Mouse (Mus musculus) left cerebral cortex, adult 2 months (tissue): Measurements from ENCODE around the gene Mien1. TPM values are rescaled to one million over a fixed set of nuclear protein-coding genes. Genes with fewer than 3 reads are reported as not detected.

Experiments
- DNase-seq, 2 experiments: peaks; one replicate each; pipeline ENCODE4 v3.0.0; 2021 to 2022; ENCODE audit warnings: low spot score in 2 of 2, mixed read lengths in 1 of 2; ENCODE audit errors: extremely low spot score in 1 of 2
- H3K27ac ChIP-seq: fragments of 200-600 bp; 2 replicates; pipeline ENCODE4 v1.8.1; 2022
- H3K4me3 ChIP-seq: fragments of 200-600 bp; 2 replicates; pipeline ENCODE4 v1.8.1; 2022
- CTCF ChIP-seq: fragments of 200-600 bp; IDR thresholded peaks from 2 replicates; pipeline ENCODE4 v1.8.1; 2022; ENCODE audit warnings: antibody characterized with exemption, mild to moderate bottlenecking, moderate library complexity
- intact Hi-C: fragments of 180-260 bp; cut with DNase I; formaldehyde crosslinking; loops from one replicate; pipeline ENCODE4 v1.15.1; 2025
- total RNA-seq, 2 experiments: library from RNA; stranded (reverse); gene quantifications; 2 replicates each; pipeline ENCODE4 v1.2.3; 2021

The Mien1 gene
- total RNA-seq, 2 experiments from 2014 or later = 100 to 106 TPM

- intact Hi-C loops = no loop called here
- no peak for TF ChIP-seq CTCF
- Histone ChIP-seq H3K4me3 (no peak overlapping the region), H3K27ac (no peak overlapping the region)
- DNase-seq = no peak
These were observed 36.2 kb upstream of the Mien1 start for GRCm38 (mm10) chr11:98474967-98475366.

GRCm38 (mm10) chr11:98473916-98474479 lies 35.2 kb upstream of the Mien1 start:
- TF ChIP-seq CTCF = no peak
- no peak for DNase-seq
- intact Hi-C loops = no loop called here
- Histone ChIP-seq H3K4me3 (no peak overlapping the region), H3K27ac (no peak overlapping the region)

- no peak for DNase-seq
- no peak for TF ChIP-seq CTCF
- H3K27ac ChIP-seq = no peak overlapping the region
- intact Hi-C loops = no loop called here
- H3K4me3 ChIP-seq = no peak overlapping the region
These were observed 33.9 kb upstream of the Mien1 start for GRCm38 (mm10) chr11:98472696-98473095.

GRCm38 (mm10) chr11:98470795-98471194 lies 32.0 kb upstream of the Mien1 start:
- H3K4me3 ChIP-seq = no peak overlapping the region
- intact Hi-C loops = no loop called here

GRCm38 (mm10) chr11:98469761-98470714 lies 31.2 kb upstream of the Mien1 start:
- TF ChIP-seq CTCF = no peak
- DNase-seq = no peak
- H3K4me3 ChIP-seq = no peak overlapping the region
- no peak overlapping the region for H3K27ac ChIP-seq
- intact Hi-C loops = no loop called here

More at GRCm38 (mm10) chr11:98470795-98471194, 32.0 kb upstream of the Mien1 start:
- TF ChIP-seq CTCF = no peak
- no peak for DNase-seq
- H3K27ac ChIP-seq = no peak overlapping the region

- Histone ChIP-seq H3K4me3 (no peak overlapping the region), H3K27ac (no peak overlapping the region)
- intact Hi-C loops = no loop called here
- no peak for DNase-seq
- no peak for TF ChIP-seq CTCF
These were observed 25.7 kb upstream of the Mien1 start for GRCm38 (mm10) chr11:98464516-98464915.

- intact Hi-C loops = no loop called here
- Histone ChIP-seq H3K27ac (no peak overlapping the region), H3K4me3 (no peak overlapping the region)
- TF ChIP-seq CTCF = no peak
- no peak for DNase-seq
These were observed 25.1 kb upstream of the Mien1 start for GRCm38 (mm10) chr11:98463911-98464310.

- TF ChIP-seq CTCF = no peak
- intact Hi-C loops = no loop called here
- no peak for DNase-seq
These were observed 23.5 kb upstream of the Mien1 start for GRCm38 (mm10) chr11:98462255-98462654.

GRCm38 (mm10) chr11:98461109-98461720 lies 22.4 kb upstream of the Mien1 start:
- no peak overlapping the region for H3K4me3 ChIP-seq
- no peak for TF ChIP-seq CTCF
- intact Hi-C loops = no loop called here
- DNase-seq = no peak
- no peak overlapping the region for H3K27ac ChIP-seq

More at GRCm38 (mm10) chr11:98462255-98462654, 23.5 kb upstream of the Mien1 start:
- H3K27ac ChIP-seq = no peak overlapping the region
- no peak overlapping the region for H3K4me3 ChIP-seq

- no peak for TF ChIP-seq CTCF
- no peak overlapping the region for H3K27ac ChIP-seq
- no peak overlapping the region for H3K4me3 ChIP-seq
- intact Hi-C loops = loop anchor here (5.0 kb wide), 1 partner anchor 213 kb away; no protein-coding TSS in a partner anchor
- no peak for DNase-seq
These were observed 21.1 kb upstream of the Mien1 start for GRCm38 (mm10) chr11:98459860-98460259.

GRCm38 (mm10) chr11:98459071-98459741 lies 20.4 kb upstream of the Mien1 start:
- intact Hi-C loops = loop anchor here (5.0 kb wide), 1 partner anchor 212 kb away; no protein-coding TSS in a partner anchor
- no peak overlapping the region for H3K4me3 ChIP-seq
- TF ChIP-seq CTCF = no peak
- no peak overlapping the region for H3K27ac ChIP-seq
- no peak for DNase-seq
